Mouse (Mus musculus) stomach, postnatal 0 days (tissue): ENCODE measurements at regions not wholly inside any gene's neighbourhood (a gene's known extent, or its start where the extent isn't known, plus 50 kb on each side); places are given as distances from the start of the nearest gene placed in this dataset.

Experiments
- ATAC-seq: fragments of 200-750 bp; cut with Nextera tagmentation; 2 replicates; pipeline ENCODE4 v1.8.0; 2017; ENCODE audit not compliant: low FRiP score, low TSS enrichment
- DNase-seq: peaks from one replicate; pipeline ENCODE4 v3.0.0-alpha.2; 2016; ENCODE audit warnings: low spot score
- H3K27ac ChIP-seq: fragments of 300-500 bp; sonication (generic); replicated peaks from 2 replicates; pipeline ENCODE4 v1.5.1; 2014; ENCODE audit warnings: mild to moderate bottlenecking, control low read depth
- H3K27me3 ChIP-seq: fragments of 300-500 bp; sonication (generic); 2 replicates; pipeline ENCODE4 v1.6.1; 2014; ENCODE audit warnings: low read length; ENCODE audit not compliant: control insufficient read depth, insufficient read depth
- H3K36me3 ChIP-seq: fragments of 300-500 bp; sonication (generic); 2 replicates; pipeline ENCODE4 v1.6.1; 2014; ENCODE audit warnings: low read length, mixed read lengths; ENCODE audit not compliant: control insufficient read depth, insufficient read depth
- H3K4me1 ChIP-seq: fragments of 300-500 bp; sonication (generic); replicated peaks from 2 replicates; pipeline ENCODE4 v1.6.1; 2014; ENCODE audit warnings: antibody characterized with exemption; ENCODE audit not compliant: control insufficient read depth, insufficient read depth
- H3K4me2 ChIP-seq: fragments of 300-500 bp; sonication (generic); replicated peaks from 2 replicates; pipeline ENCODE4 v1.6.1; 2014; ENCODE audit warnings: low read depth, mild to moderate bottlenecking, control low read depth, moderate library complexity
- H3K4me3 ChIP-seq: fragments of 300-500 bp; sonication (generic); 2 replicates; pipeline ENCODE4 v1.5.1; 2014; ENCODE audit warnings: low read depth, low read length, control low read depth
- H3K9ac ChIP-seq: fragments of 300-500 bp; sonication (generic); 2 replicates; pipeline ENCODE4 v1.6.1; 2014; ENCODE audit warnings: mild to moderate bottlenecking, low read length, control low read depth, mixed read lengths
- H3K9me3 ChIP-seq: fragments of 300-500 bp; sonication (generic); 2 replicates; pipeline ENCODE4 v1.6.1; 2016; ENCODE audit warnings: low read length; ENCODE audit not compliant: control insufficient read depth
- CTCF ChIP-seq: IDR thresholded peaks from 2 replicates; pipeline ENCODE4 v1.5.1; 2016; ENCODE audit warnings: antibody characterized with exemption, low read depth, mild to moderate bottlenecking, moderate library complexity
- EP300 ChIP-seq: optimal IDR thresholded peaks from 2 replicates; pipeline ENCODE3; 2016; ENCODE audit warnings: antibody characterized with exemption
- WGBS: fragments of 180-500 bp; shearing (Covaris S2); extraction: QIAGEN DNeasy Blood & Tissue Kit; methylation state at CpG from one replicate; pipeline ENCODE4 v1.1.7; 2014; 5-methylcytosine and 5-hydroxymethylcytosine counted together

DNA sequence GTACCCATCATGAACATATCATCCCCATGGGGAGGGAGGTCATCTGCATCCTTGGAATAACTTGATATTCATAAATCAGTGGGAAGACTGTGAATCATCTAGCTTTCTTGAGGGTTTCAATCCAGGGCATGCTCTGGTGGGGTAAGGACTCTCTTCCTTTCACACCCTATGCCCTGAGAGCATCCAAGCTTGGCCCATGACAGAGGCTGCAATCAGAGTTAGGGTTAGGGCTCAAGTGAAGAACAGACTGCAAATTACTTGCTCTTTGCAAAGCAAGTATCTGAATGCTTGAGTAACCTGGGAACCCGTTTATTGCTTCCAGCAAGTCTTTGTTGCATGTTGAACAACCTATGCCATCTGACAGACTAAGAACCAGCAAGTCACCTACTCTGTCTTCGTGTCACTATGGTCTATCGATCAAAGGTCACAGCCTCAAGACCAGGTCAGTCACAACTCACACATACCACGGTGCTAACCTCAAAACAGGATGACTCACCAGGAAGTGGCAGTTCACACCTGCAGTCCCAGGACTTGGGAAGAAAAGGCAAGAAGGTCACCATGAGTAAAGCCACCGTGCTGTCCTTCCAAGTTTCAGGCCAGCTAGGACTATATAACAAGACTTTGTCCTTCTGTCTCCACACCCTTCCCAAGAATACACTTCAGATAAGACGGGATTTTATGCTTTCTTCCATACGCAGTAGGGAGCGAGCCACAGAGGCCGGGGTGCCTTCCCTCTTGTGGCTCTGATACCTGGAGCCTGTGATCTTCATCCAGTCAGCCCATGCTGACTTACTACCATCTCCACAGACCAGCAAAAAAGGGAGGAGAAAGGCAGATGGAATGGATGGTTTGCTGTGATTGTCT, 129.7 kb upstream of the Irf2bp2 start:
- no peaks in the 10 kb centered on the region for H3K27me3 ChIP-seq
- no peak overlapping the region for H3K9ac ChIP-seq
- no peaks in the 10 kb centered on the region for H3K36me3 ChIP-seq
- no peak overlapping the region for H3K27ac ChIP-seq
- H3K4me2 ChIP-seq = no peak overlapping the region
- H3K9me3 ChIP-seq = no peaks in the 10 kb centered on the region
- DNase-seq = peak; percentile 50
- no peak for TF ChIP-seq EP300
- no peak for TF ChIP-seq CTCF
- no peak overlapping the region for H3K4me3 ChIP-seq
- H3K4me1 ChIP-seq = no peaks in the 10 kb centered on the region
- WGBS = 66% methylated on average over 9 of the region's 9 CpGs
- ATAC-seq = peak; percentile 76

DNA sequence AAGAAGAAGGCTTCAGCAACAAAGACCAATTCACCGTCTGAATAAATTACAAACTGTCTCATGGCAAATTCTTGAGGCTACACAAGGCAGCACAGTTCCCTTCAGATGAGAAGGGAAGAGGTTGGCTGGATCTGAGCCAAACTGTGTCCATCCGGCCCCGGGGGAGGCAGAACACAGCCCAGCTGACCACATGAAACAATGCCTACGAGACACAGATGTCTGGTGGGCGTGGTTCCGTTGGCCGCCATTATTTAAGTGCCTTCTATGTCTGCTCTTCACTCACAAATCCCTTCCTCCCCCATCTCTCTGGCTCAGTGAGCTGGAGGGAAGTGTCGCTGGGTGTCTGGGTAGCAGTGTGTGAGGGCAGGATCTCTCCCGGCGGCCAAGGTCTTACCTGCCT, 127.8 kb upstream of the Irf2bp2 start:
- ATAC-seq (no peak; the same call in 1 of the 2 replicates), DNase-seq (no peak)
- no peaks in the 10 kb centered on the region for H3K36me3 ChIP-seq
- TF ChIP-seq EP300 = no peak
- no peak for TF ChIP-seq CTCF
- 52% methylated on average over 10 of the region's 10 CpGs for WGBS
- H3K9ac ChIP-seq = no peak overlapping the region
- H3K4me3 ChIP-seq = no peak overlapping the region
- no peaks in the 10 kb centered on the region for H3K9me3 ChIP-seq
- no peak overlapping the region for H3K4me2 ChIP-seq
- no peak overlapping the region for H3K27ac ChIP-seq
- H3K4me1 ChIP-seq = no peaks in the 10 kb centered on the region
- no peaks in the 10 kb centered on the region for H3K27me3 ChIP-seq

DNA sequence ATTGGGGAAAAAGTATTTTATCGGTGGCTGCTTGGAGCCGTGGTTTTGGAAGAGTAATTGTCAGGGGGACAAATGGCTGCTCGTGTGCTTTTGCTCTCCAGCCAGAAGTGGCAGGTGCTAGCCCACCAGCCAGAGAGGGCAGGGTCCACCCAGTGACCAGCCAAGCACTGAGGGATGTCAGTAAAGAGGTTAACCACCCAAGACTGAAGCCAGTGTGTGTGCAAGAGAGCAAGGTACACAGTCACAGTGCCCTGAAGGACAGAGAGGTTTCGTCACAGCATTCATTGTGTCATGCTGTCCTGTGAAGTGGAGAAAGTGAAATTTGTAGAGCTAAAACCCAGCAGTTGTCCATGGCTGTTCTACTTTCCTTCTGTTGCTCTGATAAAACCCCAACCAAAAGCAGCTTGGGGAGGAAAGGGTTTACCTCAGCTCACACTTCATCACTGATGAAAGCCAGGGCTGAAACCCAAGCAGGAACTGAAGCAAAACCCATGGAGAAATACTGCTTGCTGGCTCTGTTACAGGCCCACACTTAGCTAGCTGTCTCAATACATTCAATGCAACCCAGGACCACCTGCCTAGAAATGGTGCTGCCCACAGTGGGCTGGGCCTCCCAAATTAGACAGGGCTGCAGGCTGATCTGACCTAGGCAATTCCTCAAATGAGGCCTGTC, 126.8 kb upstream of the Irf2bp2 start:
- WGBS = 87% methylated on average over 4 of the region's 4 CpGs
- DNase-seq = no peak
- H3K4me2 ChIP-seq = no peak overlapping the region
- no peaks in the 10 kb centered on the region for H3K27me3 ChIP-seq
- H3K27ac ChIP-seq = no peak overlapping the region
- H3K9me3 ChIP-seq = no peaks in the 10 kb centered on the region
- no peaks in the 10 kb centered on the region for H3K4me1 ChIP-seq
- H3K9ac ChIP-seq = no peak overlapping the region
- H3K36me3 ChIP-seq = no peaks in the 10 kb centered on the region
- no peak for ATAC-seq
- H3K4me3 ChIP-seq = no peak overlapping the region
- TF ChIP-seq EP300 (no peak), CTCF (no peak)

DNA sequence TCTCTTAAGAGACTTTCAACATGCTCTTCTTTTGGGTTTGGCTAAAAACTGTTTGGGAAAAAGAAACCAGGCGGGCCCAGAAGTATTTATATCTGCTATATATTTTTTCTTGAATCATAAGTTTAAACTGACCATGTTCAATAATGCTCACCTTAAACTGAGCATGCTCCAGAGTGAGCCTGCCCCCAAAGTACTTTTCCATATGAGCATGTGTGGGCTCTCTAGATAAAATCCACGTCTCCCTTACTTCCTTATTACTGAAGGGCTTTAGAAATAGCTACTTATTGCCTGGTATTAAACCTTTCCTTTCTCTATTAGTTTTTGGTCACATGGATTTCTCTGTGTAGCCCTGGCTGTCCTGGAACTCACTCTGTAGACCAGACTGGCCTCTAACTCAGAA, 126.0 kb upstream of the Irf2bp2 start:
- no peak for TF ChIP-seq CTCF
- no peak for TF ChIP-seq EP300
- Histone ChIP-seq H3K4me3 (no peak overlapping the region), H3K27ac (no peak overlapping the region), H3K4me2 (no peak overlapping the region), H3K9ac (no peak overlapping the region), H3K9me3 (no peaks in the 10 kb centered on the region), H3K27me3 (no peaks in the 10 kb centered on the region), H3K36me3 (no peaks in the 10 kb centered on the region), H3K4me1 (no peaks in the 10 kb centered on the region)
- no peak for ATAC-seq
- 75% methylated on average over 2 of the region's 2 CpGs for WGBS
- no peak for DNase-seq

DNA sequence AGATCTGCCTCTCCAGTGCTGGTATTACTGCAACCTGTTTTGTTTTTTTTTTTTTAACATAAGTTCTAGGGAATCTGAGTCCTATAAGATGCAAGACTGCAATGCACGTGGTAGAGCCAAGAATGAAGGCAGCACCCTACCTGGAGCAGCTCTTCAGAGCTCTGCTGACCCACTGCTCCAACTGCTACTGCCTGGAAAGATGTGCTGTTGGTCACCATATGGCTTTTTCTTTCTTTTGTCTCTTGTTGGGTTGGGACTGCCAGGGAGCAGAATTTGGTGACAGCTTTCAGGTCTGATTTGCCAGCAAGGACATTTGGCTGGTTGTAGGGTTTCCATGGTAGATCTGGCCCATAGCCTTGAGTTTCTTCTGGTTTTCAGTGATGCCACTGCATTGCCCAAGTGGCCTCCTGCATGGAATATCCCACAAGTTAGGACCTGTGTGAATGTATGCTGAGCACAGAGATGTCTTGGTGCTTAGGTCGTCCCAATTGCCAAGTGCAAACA, 123.9 kb upstream of the Irf2bp2 start:
- no peak overlapping the region for H3K4me3 ChIP-seq
- no peak for ATAC-seq
- TF ChIP-seq EP300 (no peak), CTCF (no peak)
- H3K4me1 ChIP-seq = no peaks in the 10 kb centered on the region
- no peaks in the 10 kb centered on the region for H3K36me3 ChIP-seq
- no peaks in the 10 kb centered on the region for H3K9me3 ChIP-seq
- DNase-seq = no peak
- H3K27ac ChIP-seq = no peak overlapping the region
- WGBS = 66% methylated on average over 2 of the region's 2 CpGs
- H3K27me3 ChIP-seq = no peaks in the 10 kb centered on the region
- no peak overlapping the region for H3K9ac ChIP-seq
- H3K4me2 ChIP-seq = no peak overlapping the region

DNA sequence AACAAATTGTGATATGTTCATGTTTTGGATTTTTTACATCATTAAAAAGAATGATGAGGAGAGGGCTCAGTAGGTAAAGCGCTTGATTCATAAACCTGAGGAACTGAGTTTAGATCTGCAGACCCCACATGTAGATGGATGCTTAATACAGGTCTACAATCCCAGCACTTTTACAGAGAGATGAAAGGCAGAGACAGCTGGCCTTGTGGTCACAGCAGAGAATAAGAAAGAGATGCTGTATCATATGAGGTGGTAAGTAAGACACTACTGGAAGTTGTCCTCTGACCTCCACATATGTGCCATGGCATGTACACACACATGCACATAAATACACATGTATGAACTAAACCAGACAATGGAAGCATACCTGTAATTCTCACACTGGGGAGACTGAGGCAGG, 121.9 kb upstream of the Irf2bp2 start:
- H3K27me3 ChIP-seq = no peaks in the 10 kb centered on the region
- no peak overlapping the region for H3K4me3 ChIP-seq
- no peaks in the 10 kb centered on the region for H3K4me1 ChIP-seq
- DNase-seq (no peak), ATAC-seq (no peak)
- H3K9ac ChIP-seq = no peak overlapping the region
- no peak overlapping the region for H3K4me2 ChIP-seq
- H3K9me3 ChIP-seq = no peaks in the 10 kb centered on the region
- WGBS = 95% methylated on average over 1 of the region's 1 CpGs
- TF ChIP-seq CTCF (no peak), EP300 (no peak)
- H3K36me3 ChIP-seq = no peaks in the 10 kb centered on the region
- no peak overlapping the region for H3K27ac ChIP-seq
